In genomic region chr4:127416906-127417305, GRCm38 (mm10) we compare ENCODE assay signal across 11 mouse cellular contexts. TPM values are rescaled to one million over a fixed set of nuclear protein-coding genes. Genes with fewer than 3 reads are reported as not detected.
DNase-seq lines count a peak whose midpoint lies in the region; ATAC-seq lines count a peak whose summit lies in the region.
"Had no signal": no experiment of that assay in that cellular context is flagged by ENCODE, and none has a peak within 500 bp of the region (broad histone marks: within the 10 kb centered on the region; RNA-seq: fewer than 3 reads in every experiment).

No protein-coding gene starts in this region.

- peak; percentile 43 to 58 for DNase-seq in heart, postnatal 10 days
- DNase-seq in midbrain, embryonic 14.5 days, result peak; percentile 63
- peak; percentile 66 for DNase-seq in hindbrain, embryonic 14.5 days (ENCODE audit: low spot score)
- peak; percentile 13 for DNase-seq in ovary, postnatal 14 days (ENCODE audit: low spot score)
- no peak for DNase-seq in left cerebral cortex, adult 9 months (ENCODE audit: low spot score in 2 of 2)
- no peak for DNase-seq in left cerebral cortex, adult 11 months (ENCODE audit: low spot score)
- DNase-seq: thymus, adult 18-20 months had no signal

- no peaks in the 10 kb centered on the region for H3K36me3 ChIP-seq in heart, embryonic 11.5 days (ENCODE audit: control insufficient read depth, insufficient read depth, low read length)
- no peaks in the 10 kb centered on the region for H3K36me3 ChIP-seq in midbrain, embryonic 14.5 days (ENCODE audit: control insufficient read depth, insufficient read depth, low read length)
- no peaks in the 10 kb centered on the region for H3K36me3 ChIP-seq in midbrain, embryonic 13.5 days
- no peaks in the 10 kb centered on the region for H3K36me3 ChIP-seq in hindbrain, embryonic 14.5 days (replicated peaks; ENCODE audit: control insufficient read depth, insufficient read depth)
- H3K36me3 ChIP-seq: liver, embryonic 15.5 days had no signal

- 50% methylated on average over 7 of the region's 7 CpGs for WGBS in heart, embryonic 11.5 days (ENCODE audit: insufficient replicate concordance)
- 51% methylated on average over 7 of the region's 7 CpGs for WGBS in midbrain, embryonic 14.5 days
- WGBS in midbrain, embryonic 13.5 days, result 54% methylated on average over 7 of the region's 7 CpGs
- WGBS in hindbrain, embryonic 14.5 days, result 36% methylated on average over 7 of the region's 7 CpGs

- H3K27me3 ChIP-seq in heart, embryonic 11.5 days (ENCODE audit: control insufficient read depth, insufficient read depth, low read length), result no peaks in the 10 kb centered on the region
- H3K27me3 ChIP-seq in midbrain, embryonic 14.5 days (ENCODE audit: control insufficient read depth, insufficient read depth, low read length), result no peaks in the 10 kb centered on the region
- no peaks in the 10 kb centered on the region; the same call in 1 of the 2 replicates for H3K27me3 ChIP-seq in midbrain, embryonic 13.5 days
- no peaks in the 10 kb centered on the region for H3K27me3 ChIP-seq in hindbrain, embryonic 14.5 days (ENCODE audit: control insufficient read depth, insufficient read depth, low read length)
- H3K27me3 ChIP-seq: liver, embryonic 15.5 days had no signal

- H3K4me2 ChIP-seq in heart, embryonic 11.5 days, result no peak overlapping the region
- no peak overlapping the region for H3K4me2 ChIP-seq in midbrain, embryonic 14.5 days (ENCODE audit: low read length)
- no peak overlapping the region for H3K4me2 ChIP-seq in midbrain, embryonic 13.5 days (replicated peaks)
- 0 out of 2 replicates have a peak overlapping the region, but pooled peaks have one; percentile 13 for H3K4me2 ChIP-seq in hindbrain, embryonic 14.5 days (replicated peaks)
- H3K4me2 ChIP-seq: liver, embryonic 15.5 days had no signal

- H3K9me3 ChIP-seq in heart, embryonic 11.5 days (replicated peaks; ENCODE audit: control insufficient read depth, low read length), result no peaks in the 10 kb centered on the region
- no peaks in the 10 kb centered on the region for H3K9me3 ChIP-seq in midbrain, embryonic 14.5 days (ENCODE audit: control insufficient read depth, low read length)
- no peaks in the 10 kb centered on the region for H3K9me3 ChIP-seq in midbrain, embryonic 13.5 days
- no peaks in the 10 kb centered on the region for H3K9me3 ChIP-seq in hindbrain, embryonic 14.5 days (ENCODE audit: control insufficient read depth, low read length)
- H3K9me3 ChIP-seq: liver, embryonic 15.5 days had no signal

- ATAC-seq in heart, embryonic 11.5 days (replicated peaks; ENCODE audit: insufficient number of reproducible peaks, low FRiP score, low TSS enrichment), result no peak
- no peak for ATAC-seq in midbrain, embryonic 14.5 days (ENCODE audit: low FRiP score, low TSS enrichment)
- no peak for ATAC-seq in midbrain, embryonic 13.5 days
- ATAC-seq in hindbrain, embryonic 14.5 days (ENCODE audit: low FRiP score), result 0 out of 2 replicates have a peak, but pooled peaks have one; percentile 19

- H3K9ac ChIP-seq in heart, embryonic 11.5 days (ENCODE audit: low read depth, low read length), result no peak overlapping the region
- no peak overlapping the region for H3K9ac ChIP-seq in midbrain, embryonic 14.5 days (replicated peaks; ENCODE audit: low read length)
- H3K9ac ChIP-seq in midbrain, embryonic 13.5 days (replicated peaks), result no peak overlapping the region
- H3K9ac ChIP-seq in hindbrain, embryonic 14.5 days, result no peak overlapping the region
- H3K9ac ChIP-seq: liver, embryonic 15.5 days had no signal

- H3K27ac ChIP-seq in heart, embryonic 11.5 days (ENCODE audit: low read depth, low read length), result no peak overlapping the region
- H3K27ac ChIP-seq in midbrain, embryonic 14.5 days (replicated peaks; ENCODE audit: low read depth, low read length), result 0 out of 2 replicates have a peak overlapping the region, but pooled peaks have one; percentile 45
- no peak overlapping the region for H3K27ac ChIP-seq in midbrain, embryonic 13.5 days
- no peak overlapping the region for H3K27ac ChIP-seq in hindbrain, embryonic 14.5 days
- H3K27ac ChIP-seq: liver, embryonic 15.5 days had no signal

- no peaks in the 10 kb centered on the region for H3K4me1 ChIP-seq in heart, embryonic 11.5 days (ENCODE audit: control insufficient read depth, insufficient read depth, low read length)
- H3K4me1 ChIP-seq in midbrain, embryonic 14.5 days (ENCODE audit: control insufficient read depth, insufficient read depth, low read length), result peaks cover 17% of the 10 kb centered on the region
- peaks cover 22% of the 10 kb centered on the region for H3K4me1 ChIP-seq in midbrain, embryonic 13.5 days (replicated peaks)
- peaks cover 25% of the 10 kb centered on the region for H3K4me1 ChIP-seq in hindbrain, embryonic 14.5 days (replicated peaks; ENCODE audit: control insufficient read depth, insufficient read depth, low read length)
- H3K4me1 ChIP-seq: liver, embryonic 15.5 days had no signal

- no peak overlapping the region for H3K4me3 ChIP-seq in heart, embryonic 11.5 days (ENCODE audit: low read depth, low read length)
- H3K4me3 ChIP-seq in midbrain, embryonic 14.5 days (replicated peaks; ENCODE audit: low read depth, low read length), result no peak overlapping the region
- no peak overlapping the region for H3K4me3 ChIP-seq in midbrain, embryonic 13.5 days (replicated peaks)
- no peak overlapping the region for H3K4me3 ChIP-seq in hindbrain, embryonic 14.5 days (replicated peaks; ENCODE audit: low read length)
- H3K4me3 ChIP-seq: liver, embryonic 15.5 days had no signal

- intact Hi-C loops in heart, postnatal 10 days (cut with DNase I), result no loop called here

RNA-seq across cellular contexts. Expression of gene Gjb5, which starts 58.9 kb away (rescaled TPM):
- under 1 TPM; 0.53 to 0.55 TPM for total RNA-seq in heart, postnatal 10 days (2021)
- 0.45 and 0.70 TPM in 2 replicates for polyA plus RNA-seq in heart, embryonic 11.5 days (2014; fragmentation: Nextera tagmentation; extraction: Ambion mirVana)
- not detected in 2 replicates for polyA plus RNA-seq in midbrain, embryonic 14.5 days (2014; fragmentation: Nextera tagmentation; extraction: Ambion mirVana)
- 0.09 TPM in 1 of 2 replicates, not detected in the other for polyA plus RNA-seq in midbrain, embryonic 13.5 days (2015; fragmentation: Nextera tagmentation; extraction: Ambion mirVana)
- polyA plus RNA-seq in hindbrain, embryonic 14.5 days (2014; fragmentation: Nextera tagmentation; extraction: Ambion mirVana), result 0.12 and 0.21 TPM in 2 replicates
- total RNA-seq: granulocyte monocyte progenitor cell, adult 5-6 weeks had no signal

Comparison
In these comparisons a context has a peak if more than half of its experiments do, and no peak if none do; other contexts are left out.
1. DNase-seq: peak in heart, postnatal 10 days (2 of 2), midbrain, embryonic 14.5 days (single experiment), hindbrain, embryonic 14.5 days (single experiment) and ovary, postnatal 14 days (single experiment); none in left cerebral cortex, adult 9 months (0 of 2) and left cerebral cortex, adult 11 months (single experiment).